Mouse (Mus musculus) G1E (cell line): ENCODE data around the gene Aida. TPM values are rescaled to one million over a fixed set of nuclear protein-coding genes. Genes with fewer than 3 reads are reported as not detected.
"Not testable (repeated sequence)": the region's sequence is repeated elsewhere in the genome, so short reads cannot be mapped to it uniquely, and the experiment has no call there.

ENCODE experiments used
- ATAC-seq: 2 replicates; pipeline ENCODE4 v1.8.0; 2016; ENCODE audit warnings: mild to moderate bottlenecking; ENCODE audit not compliant: insufficient number of reproducible peaks, poor library complexity, low FRiP score, severe bottlenecking; ENCODE audit errors: extremely low read depth
- DNase-seq: peaks from one replicate; pipeline ENCODE4 v3.0.0; 2012; ENCODE audit warnings: low spot score
- H3K27me3 ChIP-seq: 2 replicates; pipeline ENCODE4 v1.6.1; 2012; ENCODE audit warnings: mild to moderate bottlenecking, low read length, inconsistent platforms; ENCODE audit not compliant: insufficient read depth
- H3K36me3 ChIP-seq: replicated peaks from 2 replicates; pipeline ENCODE3; 2012; ENCODE audit warnings: mild to moderate bottlenecking, inconsistent platforms
- H3K4me1 ChIP-seq: 2 replicates; pipeline ENCODE4 v1.6.1; 2012; ENCODE audit warnings: low read depth, low read length, inconsistent platforms, mixed read lengths; ENCODE audit not compliant: insufficient read depth
- H3K4me3 ChIP-seq: 2 replicates; pipeline ENCODE4 v1.5.1; 2012; ENCODE audit warnings: low read depth, mild to moderate bottlenecking, inconsistent platforms, low read length, moderate library complexity, mixed read lengths
- H3K9me3 ChIP-seq: replicated peaks from 2 replicates; pipeline ENCODE4 v1.6.1; 2012; ENCODE audit warnings: inconsistent platforms
- CTCF ChIP-seq: IDR thresholded peaks from 2 replicates; pipeline ENCODE4 v1.5.1; 2012; ENCODE audit warnings: low read depth, low read length, inconsistent platforms, mixed read lengths
- GATA1 ChIP-seq: IDR thresholded peaks from 2 replicates; pipeline ENCODE4 v1.6.1; 2012; ENCODE audit warnings: borderline replicate concordance, low read length, inconsistent platforms, mixed read lengths
- GATA2 ChIP-seq: IDR thresholded peaks from 2 replicates; pipeline ENCODE4 v1.6.1; 2012; ENCODE audit warnings: low read depth, low read length, inconsistent platforms, borderline replicate concordance
- POLR2AphosphoS5 ChIP-seq: IDR thresholded peaks from 2 replicates; pipeline ENCODE4 v1.6.1; 2012; ENCODE audit warnings: low read depth, low read length, inconsistent platforms; ENCODE audit not compliant: insufficient replicate concordance
- TAL1 ChIP-seq: conservative IDR thresholded peaks from 2 replicates; pipeline ENCODE4 v1.6.1; 2012; ENCODE audit warnings: low read depth, low read length, inconsistent platforms, mixed read lengths
- polyA plus RNA-seq: library from polyadenylated mRNA; stranded (reverse); fragments of >175 nt; gene quantifications from 2 replicates; pipeline ENCODE4 v1.2.3, GENCODE M21; 2012
- total RNA-seq, 2 experiments: library from RNA; stranded (forward) in 1 of 2; stranded (reverse) in 1 of 2; fragments of 200-1000 nt in 1 of 2; fragments of >200 nt in 1 of 2; fragmentation: Nextera tagmentation in 1 of 2; gene quantifications; 2 replicates each; pipeline ENCODE4 v1.2.3; 2014 to 2017

Aida gene
- total and polyA plus RNA-seq, 3 experiments: 14.3 to 53.4 (median 48.2) TPM

GRCm38 (mm10) chr1:183296877-183297383 lies 540 bp downstream of the Aida start, which contains the start of gene Brox:
Gene Brox (minus strand): TSS chr1:183297269.
- H3K27me3 ChIP-seq: no peaks in the 10 kb centered on the region
- TF ChIP-seq GATA2 (no peak), TAL1 (no peak), POLR2AphosphoS5 (no peak), CTCF (no peak), GATA1 (no peak)
- peaks cover 24% of the 10 kb centered on the region for H3K36me3 ChIP-seq
- no peaks in the 10 kb centered on the region for H3K9me3 ChIP-seq
- ATAC-seq (peak; percentile 48), DNase-seq (peak; percentile 92)
- H3K4me1 ChIP-seq: peaks cover 8% of the 10 kb centered on the region; the same call in 1 of the 2 replicates
- H3K4me3 ChIP-seq: peak within 1 kb of the TSS; percentile 74

GRCm38 (mm10) chr1:183297473-183297885 lies 1.1 kb downstream of the Aida start:
- Histone ChIP-seq H3K4me3 (peak overlapping the region; percentile 74), H3K27me3 (no peaks in the 10 kb centered on the region), H3K9me3 (no peaks in the 10 kb centered on the region), H3K36me3 (peaks cover 19% of the 10 kb centered on the region), H3K4me1 (peaks cover 8% of the 10 kb centered on the region; the same call in 1 of the 2 replicates)
- DNase-seq: peak; percentile 35
- TF ChIP-seq GATA2 (no peak), TAL1 (no peak), CTCF (no peak), POLR2AphosphoS5 (no peak), GATA1 (no peak)
- ATAC-seq: no peak

- TF ChIP-seq CTCF (no peak), GATA1 (no peak), POLR2AphosphoS5 (no peak), GATA2 (no peak), TAL1 (no peak)
- peak overlapping the region; percentile 74 for H3K4me3 ChIP-seq
- DNase-seq (peak; percentile 48), ATAC-seq (peak; percentile 60)
- H3K36me3 ChIP-seq: peaks cover 14% of the 10 kb centered on the region
- H3K4me1 ChIP-seq: peaks cover 8% of the 10 kb centered on the region; the same call in 1 of the 2 replicates
- H3K27me3 ChIP-seq: no peaks in the 10 kb centered on the region
- H3K9me3 ChIP-seq: no peaks in the 10 kb centered on the region
These were observed 1.6 kb downstream of the Aida start for GRCm38 (mm10) chr1:183297886-183298489.

- peaks cover 2% of the 10 kb centered on the region for H3K36me3 ChIP-seq
- TF ChIP-seq GATA2: no peak
- no peak for TF ChIP-seq TAL1
- TF ChIP-seq GATA1: no peak
- TF ChIP-seq POLR2AphosphoS5: no peak
- TF ChIP-seq CTCF: no peak
- H3K4me1 ChIP-seq: peaks cover 8% of the 10 kb centered on the region; the same call in 1 of the 2 replicates
- no peak overlapping the region for H3K4me3 ChIP-seq
- H3K27me3 ChIP-seq: no peaks in the 10 kb centered on the region
- DNase-seq: peak; percentile 100
- no peak for ATAC-seq
- H3K9me3 ChIP-seq: no peaks in the 10 kb centered on the region
These were observed 2.8 kb downstream of the Aida start for GRCm38 (mm10) chr1:183299161-183299560.

GRCm38 (mm10) chr1:183307555-183307954 lies 11.2 kb downstream of the Aida start:
- no peak for ATAC-seq
- Histone ChIP-seq H3K4me1 (no peaks in the 10 kb centered on the region), H3K27me3 (no peaks in the 10 kb centered on the region), H3K36me3 (peaks cover 43% of the 10 kb centered on the region), H3K9me3 (no peaks in the 10 kb centered on the region), H3K4me3 (no peak overlapping the region)
- TF ChIP-seq TAL1: no peak
- TF ChIP-seq GATA1: no peak
- no peak for TF ChIP-seq POLR2AphosphoS5
- TF ChIP-seq CTCF: no peak
- no peak for TF ChIP-seq GATA2
- no peak for DNase-seq

- Histone ChIP-seq H3K27me3 (no peaks in the 10 kb centered on the region), H3K9me3 (no peaks in the 10 kb centered on the region), H3K36me3 (peaks cover 50% of the 10 kb centered on the region), H3K4me1 (no peaks in the 10 kb centered on the region), H3K4me3 (no peak overlapping the region)
- ATAC-seq (no peak), DNase-seq (no peak)
- TF ChIP-seq GATA1 (no peak), GATA2 (no peak), POLR2AphosphoS5 (no peak), CTCF (no peak), TAL1 (no peak)
These were observed 12.1 kb downstream of the Aida start for GRCm38 (mm10) chr1:183308476-183308875.

GRCm38 (mm10) chr1:183309601-183310000 lies 13.2 kb downstream of the Aida start:
- DNase-seq, H3K27me3 ChIP-seq, H3K9me3 ChIP-seq, H3K4me1 ChIP-seq, ATAC-seq, H3K4me3 ChIP-seq: not testable (repeated sequence)
- H3K36me3 ChIP-seq: peaks cover 53% of the 10 kb centered on the region
